Mouse (Mus musculus): ENCODE data around the gene Cldn9.

GRCm38 (mm10) chr17:23704741-23705140 is 20.9 kb upstream of the Cldn9 start:
- TF ChIP-seq CTCF (conservative IDR thresholded peaks at IDR 0.05; ENCODE audit: low read length) = no peak
- no peak for TF ChIP-seq NANOG (IDR thresholded peaks at IDR 0.05; ENCODE audit: borderline replicate concordance, low read length)

Measured in E14TG2a.4 (cell line).